19 mouse cellular contexts compared by ENCODE assay signal in the genomic region with DNA sequence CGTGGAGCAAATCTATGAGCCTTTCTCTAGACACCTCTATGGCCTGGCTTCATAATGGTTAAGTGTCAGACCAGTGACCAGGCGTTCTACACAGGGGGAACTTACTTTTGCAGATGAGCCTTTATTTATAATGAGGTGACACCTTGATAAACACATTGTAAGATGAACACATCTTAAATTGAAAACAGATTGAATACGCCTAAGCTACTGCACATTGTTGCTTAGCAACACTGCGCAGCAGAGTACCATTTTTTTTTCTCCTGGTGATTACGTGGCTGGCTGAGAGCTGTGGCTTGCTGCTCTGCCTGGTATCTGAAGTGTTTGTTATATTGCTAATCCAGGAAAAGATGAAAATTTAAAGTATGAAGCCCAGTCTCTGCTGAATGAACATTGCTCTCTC. TPM values are rescaled to one million over a fixed set of nuclear protein-coding genes. Genes with fewer than 3 reads are reported as not detected.
A peak's percentile ranks its signal among the peaks of the same experiment; 100 is the strongest.
DNase-seq lines count a peak whose midpoint lies in the region; ATAC-seq lines count a peak whose summit lies in the region.
"Had no signal": no experiment of that assay in that cellular context is flagged by ENCODE, and none has a peak within 500 bp of the region (broad histone marks: within the 10 kb centered on the region; RNA-seq: fewer than 3 reads in every experiment).

No protein-coding gene starts in this region.

- whole genome bisulfite sequencing in forebrain, embryonic 12.5 days, result 12% methylated on average over 5 of the region's 5 CpGs
- 11% methylated on average over 5 of the region's 5 CpGs for WGBS in hindbrain, embryonic 15.5 days
- 29% methylated on average over 5 of the region's 5 CpGs for WGBS in heart, embryonic 10.5 days

- H3K9ac ChIP-seq in forebrain, embryonic 12.5 days, result no peak overlapping the region
- no peak overlapping the region for H3K9ac ChIP-seq in hindbrain, embryonic 15.5 days
- H3K9ac ChIP-seq: limb, embryonic 13.5 days had no signal

- H3K27ac ChIP-seq in forebrain, embryonic 12.5 days, result peak overlapping the region; percentile 75
- H3K27ac ChIP-seq in hindbrain, embryonic 15.5 days (replicated peaks), result peak overlapping the region; percentile 75
- H3K27ac ChIP-seq in heart, embryonic 10.5 days, result no peak overlapping the region
- H3K27ac ChIP-seq: limb, embryonic 13.5 days had no signal

- peak; percentile 60; the same call in 1 of the 2 replicates for ATAC-seq in forebrain, embryonic 12.5 days (ENCODE audit: low FRiP score)
- peak; percentile 72 for ATAC-seq in hindbrain, embryonic 15.5 days (ENCODE audit: low FRiP score, low read depth)
- ATAC-seq: inflammation-experienced regulatory T-cells, adult 6 months had no signal

- H3K36me3 ChIP-seq in forebrain, embryonic 12.5 days (replicated peaks), result no peaks in the 10 kb centered on the region
- no peaks in the 10 kb centered on the region for H3K36me3 ChIP-seq in hindbrain, embryonic 15.5 days
- H3K36me3 ChIP-seq in heart, embryonic 10.5 days, result no peaks in the 10 kb centered on the region
- H3K36me3 ChIP-seq: limb, embryonic 13.5 days had no signal

- no peaks in the 10 kb centered on the region for H3K9me3 ChIP-seq in forebrain, embryonic 12.5 days
- no peaks in the 10 kb centered on the region for H3K9me3 ChIP-seq in hindbrain, embryonic 15.5 days
- H3K9me3 ChIP-seq in heart, embryonic 10.5 days, result no peaks in the 10 kb centered on the region
- H3K9me3 ChIP-seq: limb, embryonic 13.5 days had no signal

- H3K4me2 ChIP-seq in forebrain, embryonic 12.5 days, result no peak overlapping the region
- no peak overlapping the region for H3K4me2 ChIP-seq in hindbrain, embryonic 15.5 days
- H3K4me2 ChIP-seq: limb, embryonic 13.5 days had no signal

- peaks cover 80% of the 10 kb centered on the region for H3K27me3 ChIP-seq in forebrain, embryonic 12.5 days
- H3K27me3 ChIP-seq in hindbrain, embryonic 15.5 days, result peaks cover 79% of the 10 kb centered on the region
- peaks cover 88% of the 10 kb centered on the region for H3K27me3 ChIP-seq in heart, embryonic 10.5 days (ENCODE audit: insufficient read depth, poor library complexity, severe bottlenecking)

- H3K4me1 ChIP-seq in forebrain, embryonic 12.5 days, result peaks cover 34% of the 10 kb centered on the region
- H3K4me1 ChIP-seq in hindbrain, embryonic 15.5 days (replicated peaks), result peaks cover 15% of the 10 kb centered on the region
- H3K4me1 ChIP-seq in heart, embryonic 10.5 days, result peaks cover 4% of the 10 kb centered on the region; the same call in 1 of the 2 replicates

- H3K4me3 ChIP-seq in forebrain, embryonic 12.5 days (replicated peaks), result no peak overlapping the region
- no peak overlapping the region for H3K4me3 ChIP-seq in hindbrain, embryonic 15.5 days
- H3K4me3 ChIP-seq in heart, embryonic 10.5 days, result no peak overlapping the region
- H3K4me3 ChIP-seq: limb, embryonic 13.5 days had no signal

- DNase-seq in layer of hippocampus, adult 9-11 months, result peak; percentile 35
- no peak for DNase-seq in layer of hippocampus, postnatal 14 days (ENCODE audit: low spot score in 2 of 2)
- DNase-seq in retina, embryonic 14.5 days (ENCODE audit: low spot score), result peak; percentile 23
- no peak for DNase-seq in heart, embryonic 10.5 days (ENCODE audit: low spot score)
- DNase-seq in cerebellum, postnatal 10 days, result no peak
- DNase-seq in adrenal gland, postnatal 4 days (ENCODE audit: low spot score in 2 of 2), result no peak
- DNase-seq: adrenal gland, postnatal 14 days; cerebellum, adult 11 months; gastrocnemius, postnatal 25 days; kidney, postnatal 25 days; layer of hippocampus, postnatal 36 days; lung, adult 18-20 months; spleen, adult 18-20 months had no signal

RNA-seq across cellular contexts. Expression of a gene that starts 17.0 kb away (rescaled TPM):
- 10 to 100 TPM; 20.9 to 21.3 TPM for total RNA-seq in layer of hippocampus, postnatal 14 days (2021)
- polyA plus RNA-seq in forebrain, embryonic 12.5 days (2016; fragmentation: Nextera tagmentation; extraction: Ambion mirVana), result 40.4 and 43.9 TPM in 2 replicates
- 30.4 and 37.8 TPM in 2 replicates for polyA plus RNA-seq in hindbrain, embryonic 15.5 days (2015; fragmentation: Nextera tagmentation; extraction: Ambion mirVana)
- polyA plus RNA-seq in heart, embryonic 10.5 days (2016; fragmentation: Nextera tagmentation; extraction: Ambion mirVana), result 11.4 and 11.9 TPM in 2 replicates
- total RNA-seq in adrenal gland, postnatal 4 days (2021), result 10 to 100 TPM; 17.7 to 21.8 TPM
- total RNA-seq: megakaryocyte, adult 5-6 weeks; neutrophil, adult 5-6 weeks had no signal

RNA-seq across cellular contexts. Expression of a gene that starts 41.7 kb away (rescaled TPM):
- under 1 TPM; 0.19 to 0.28 TPM for total RNA-seq in layer of hippocampus, postnatal 14 days (2021)
- polyA plus RNA-seq in forebrain, embryonic 12.5 days (2016; fragmentation: Nextera tagmentation; extraction: Ambion mirVana), result 0.36 and 0.59 TPM in 2 replicates
- polyA plus RNA-seq in hindbrain, embryonic 15.5 days (2015; fragmentation: Nextera tagmentation; extraction: Ambion mirVana), result 0.44 and 0.73 TPM in 2 replicates
- 0.15 and 0.34 TPM in 2 replicates for polyA plus RNA-seq in heart, embryonic 10.5 days (2016; fragmentation: Nextera tagmentation; extraction: Ambion mirVana)
- total RNA-seq in adrenal gland, postnatal 4 days (2021), result under 1 TPM; 0.20 to 0.53 TPM
- total RNA-seq: megakaryocyte, adult 5-6 weeks; neutrophil, adult 5-6 weeks had no signal
- polyA plus RNA-seq: inflammation-experienced regulatory T-cells, adult 6 months had no signal

Comparison
In these comparisons a context has a peak if more than half of its experiments do, and no peak if none do; other contexts are left out.
1. DNase-seq: peak in layer of hippocampus, adult 9-11 months (single experiment) and retina, embryonic 14.5 days (single experiment); none in layer of hippocampus, postnatal 14 days (0 of 2), heart, embryonic 10.5 days (single experiment), cerebellum, postnatal 10 days (0 of 2) and adrenal gland, postnatal 4 days (0 of 2).